Comparison of ENCODE assay signal across 8 mouse cellular contexts in the genomic region with DNA sequence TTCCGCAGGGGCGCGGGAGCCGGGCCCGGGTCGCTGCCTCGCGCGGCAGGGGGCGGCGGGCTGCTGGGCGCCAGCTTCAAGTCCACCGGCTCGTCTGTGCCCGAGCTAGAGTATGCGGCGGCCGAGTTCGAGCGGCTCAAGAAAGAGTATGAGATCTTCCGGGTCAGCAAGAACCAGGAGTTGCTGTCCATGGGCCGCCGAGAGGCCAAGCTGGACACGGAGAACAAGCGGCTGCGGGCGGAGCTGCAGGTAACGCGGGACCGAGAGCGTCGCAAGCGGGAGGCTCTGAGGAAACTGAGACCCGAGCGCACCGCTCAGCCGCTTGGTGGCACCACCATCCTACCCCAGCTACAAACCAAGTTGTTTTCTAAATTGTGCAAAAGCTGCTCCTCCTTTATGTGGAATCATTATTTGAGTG. TPM values are rescaled to one million over a fixed set of nuclear protein-coding genes. Genes with fewer than 3 reads are reported as not detected.
DNase-seq lines count a peak whose midpoint lies in the region; ATAC-seq and TF ChIP-seq lines count a peak whose summit lies in the region.

No protein-coding gene starts in this region.

- H3K27me3 ChIP-seq in E14TG2a.4 (ENCODE audit: insufficient read depth, low read length), result peaks cover 14% of the 10 kb centered on the region
- H3K27me3 ChIP-seq in hindbrain, embryonic 14.5 days (ENCODE audit: control insufficient read depth, insufficient read depth, low read length), result 0 out of 2 replicates have a peak, but pooled peaks cover 4% of the 10 kb centered on the region
- no peaks in the 10 kb centered on the region for H3K27me3 ChIP-seq in limb, embryonic 11.5 days (ENCODE audit: control insufficient read depth, insufficient read depth, low read length)
- peaks cover 11% of the 10 kb centered on the region for H3K27me3 ChIP-seq in midbrain, embryonic 10.5 days (ENCODE audit: low read depth, poor library complexity, severe bottlenecking)

- H3K9ac ChIP-seq in hindbrain, embryonic 14.5 days, result peak overlapping the region; percentile 61
- H3K9ac ChIP-seq in limb, embryonic 11.5 days (ENCODE audit: low read length), result peak overlapping the region; percentile 65

- H3K4me1 ChIP-seq in E14TG2a.4 (replicated peaks; ENCODE audit: low read depth, low read length), result peaks cover 23% of the 10 kb centered on the region
- H3K4me1 ChIP-seq in hindbrain, embryonic 14.5 days (replicated peaks; ENCODE audit: control insufficient read depth, insufficient read depth, low read length), result peaks cover 11% of the 10 kb centered on the region
- H3K4me1 ChIP-seq in limb, embryonic 11.5 days (ENCODE audit: control insufficient read depth, insufficient read depth, low read length), result 0 out of 2 replicates have a peak, but pooled peaks cover 4% of the 10 kb centered on the region
- peaks cover 32% of the 10 kb centered on the region for H3K4me1 ChIP-seq in midbrain, embryonic 10.5 days

- ATAC-seq in hindbrain, embryonic 14.5 days (ENCODE audit: low FRiP score), result peak; percentile 66
- peak; percentile 41 for ATAC-seq in limb, embryonic 11.5 days (ENCODE audit: insufficient number of reproducible peaks, low FRiP score, low TSS enrichment, low read depth)

- peak; percentile 26 for TF ChIP-seq CTCF in E14TG2a.4 (conservative IDR thresholded peaks at IDR 0.05; ENCODE audit: low read length)

- peak overlapping the region; percentile 93 for H3K4me3 ChIP-seq in E14TG2a.4 (replicated peaks; ENCODE audit: low read length)
- peak overlapping the region; percentile 64 for H3K4me3 ChIP-seq in hindbrain, embryonic 14.5 days (replicated peaks; ENCODE audit: low read length)
- H3K4me3 ChIP-seq in limb, embryonic 11.5 days (ENCODE audit: low read depth, low read length), result peak overlapping the region; percentile 65
- peak overlapping the region; percentile 81 for H3K4me3 ChIP-seq in midbrain, embryonic 10.5 days

- peak; percentile 71 for DNase-seq in adrenal gland, postnatal 25 days
- no peak for DNase-seq in adrenal gland, adult 8-10 months
- DNase-seq in embryo, embryonic 11.5 days (ENCODE audit: low read depth, low spot score), result peak; percentile 64
- DNase-seq in hindbrain, embryonic 14.5 days (ENCODE audit: low spot score), result peak; percentile 79
- peak; percentile 84 for DNase-seq in limb, embryonic 11.5 days (ENCODE audit: low spot score)
- DNase-seq in midbrain, embryonic 10.5 days (ENCODE audit: low spot score), result peak; percentile 82
- peak; percentile 56 to 81 for DNase-seq in spleen, postnatal 4 days (ENCODE audit: low spot score in 2 of 2)

- 0% methylated on average over 37 of the region's 37 CpGs for WGBS in hindbrain, embryonic 14.5 days
- WGBS in limb, embryonic 11.5 days, result under 1% methylated on average over 37 of the region's 37 CpGs
- 0% methylated on average over 37 of the region's 37 CpGs for WGBS in midbrain, embryonic 10.5 days

- no peaks in the 10 kb centered on the region for H3K9me3 ChIP-seq in E14TG2a.4 (ENCODE audit: low read length)
- no peaks in the 10 kb centered on the region for H3K9me3 ChIP-seq in hindbrain, embryonic 14.5 days (ENCODE audit: control insufficient read depth, low read length)
- no peaks in the 10 kb centered on the region for H3K9me3 ChIP-seq in limb, embryonic 11.5 days (ENCODE audit: control insufficient read depth, low read length)
- no peaks in the 10 kb centered on the region for H3K9me3 ChIP-seq in midbrain, embryonic 10.5 days (replicated peaks)

- peak overlapping the region; percentile 62 for H3K4me2 ChIP-seq in hindbrain, embryonic 14.5 days (replicated peaks)
- H3K4me2 ChIP-seq in limb, embryonic 11.5 days (ENCODE audit: low read depth, severe bottlenecking), result peak overlapping the region; percentile 56

- peak overlapping the region; percentile 78 for H3K27ac ChIP-seq in hindbrain, embryonic 14.5 days
- H3K27ac ChIP-seq in limb, embryonic 11.5 days (replicated peaks; ENCODE audit: low read depth, low read length), result no peak overlapping the region; the same call in 1 of the 2 replicates
- H3K27ac ChIP-seq in midbrain, embryonic 10.5 days (replicated peaks), result peak overlapping the region; percentile 86

- 0 out of 2 replicates have a peak, but pooled peaks cover 9% of the 10 kb centered on the region for H3K36me3 ChIP-seq in E14TG2a.4 (ENCODE audit: insufficient read depth, low read length)
- peaks cover 8% of the 10 kb centered on the region; the same call in 1 of the 2 replicates for H3K36me3 ChIP-seq in hindbrain, embryonic 14.5 days (replicated peaks; ENCODE audit: control insufficient read depth, insufficient read depth)
- H3K36me3 ChIP-seq in limb, embryonic 11.5 days (ENCODE audit: control insufficient read depth, insufficient read depth, low read length), result no peaks in the 10 kb centered on the region
- peaks cover 12% of the 10 kb centered on the region for H3K36me3 ChIP-seq in midbrain, embryonic 10.5 days

RNA-seq across cellular contexts. Expression of a gene that starts 0.6 kb away (rescaled TPM):
- total RNA-seq in adrenal gland, postnatal 25 days (2021), result 5.6 and 7.8 TPM in 2 replicates
- 10 to 100 TPM in 1 of 4 experiments, 1 to 10 TPM in 3; 5.4 to 12.6 (median 7.6) TPM for total RNA-seq in adrenal gland, adult 8-10 months (2022)
- 2.6 and 4.3 TPM in 2 replicates for polyA plus RNA-seq in hindbrain, embryonic 14.5 days (2014; fragmentation: Nextera tagmentation; extraction: Ambion mirVana)
- 5.5 and 6.1 TPM in 2 replicates for polyA plus RNA-seq in limb, embryonic 11.5 days (2014; fragmentation: Nextera tagmentation; extraction: Ambion mirVana)
- polyA plus RNA-seq in midbrain, embryonic 10.5 days (2016; fragmentation: Nextera tagmentation; extraction: Ambion mirVana), result 3.2 and 3.6 TPM in 2 replicates

RNA-seq across cellular contexts. Expression of a gene that starts 37.5 kb away (rescaled TPM):
- total RNA-seq in adrenal gland, postnatal 25 days (2021), result not detected in 2 replicates
- total RNA-seq in adrenal gland, adult 8-10 months (2022), result not detected
- polyA plus RNA-seq in hindbrain, embryonic 14.5 days (2014; fragmentation: Nextera tagmentation; extraction: Ambion mirVana), result not detected in 2 replicates
- polyA plus RNA-seq in limb, embryonic 11.5 days (2014; fragmentation: Nextera tagmentation; extraction: Ambion mirVana), result not detected in 2 replicates
- polyA plus RNA-seq in midbrain, embryonic 10.5 days (2016; fragmentation: Nextera tagmentation; extraction: Ambion mirVana), result not detected in 2 replicates
